Mouse (Mus musculus) kidney, postnatal 0 days (tissue): Measurements from ENCODE around the gene Kif1bp. TPM values are rescaled to one million over a fixed set of nuclear protein-coding genes. Genes with fewer than 3 reads are reported as not detected.

Experiments
- ATAC-seq: fragments of 200-750 bp; cut with Nextera tagmentation; replicated peaks from 2 replicates; pipeline ENCODE4 v1.8.0; 2017; ENCODE audit warnings: low read depth, moderate number of reproducible peaks, moderate TSS enrichment, moderate library complexity; ENCODE audit not compliant: low FRiP score
- DNase-seq: peaks from one replicate; pipeline ENCODE4 v3.0.0-alpha.2; 2016; ENCODE audit warnings: low spot score
- H3K27ac ChIP-seq: fragments of 300-500 bp; sonication (generic); 2 replicates; pipeline ENCODE4 v1.5.1; 2014; ENCODE audit warnings: mild to moderate bottlenecking
- H3K27me3 ChIP-seq: fragments of 300-500 bp; sonication (generic); 2 replicates; pipeline ENCODE4 v1.6.1; 2014; ENCODE audit warnings: low read length, mixed read lengths; ENCODE audit not compliant: insufficient read depth
- H3K36me3 ChIP-seq: fragments of 300-500 bp; sonication (generic); 2 replicates; pipeline ENCODE4 v1.6.1; 2014; ENCODE audit warnings: low read length, mixed read lengths; ENCODE audit not compliant: insufficient read depth
- H3K4me1 ChIP-seq: fragments of 300-500 bp; sonication (generic); replicated peaks from 2 replicates; pipeline ENCODE4 v1.6.1; 2014; ENCODE audit warnings: antibody characterized with exemption, low read length, mixed read lengths; ENCODE audit not compliant: insufficient read depth
- H3K4me2 ChIP-seq: fragments of 300-500 bp; sonication (generic); 2 replicates; pipeline ENCODE4 v1.6.1; 2014; ENCODE audit warnings: mild to moderate bottlenecking, low read length, moderate library complexity, mixed read lengths
- H3K4me3 ChIP-seq: fragments of 300-500 bp; sonication (generic); replicated peaks from 2 replicates; pipeline ENCODE4 v1.5.1; 2014; ENCODE audit warnings: low read depth, low read length
- H3K9ac ChIP-seq: fragments of 300-500 bp; sonication (generic); 2 replicates; pipeline ENCODE4 v1.6.1; 2014; ENCODE audit warnings: low read depth, low read length
- H3K9me3 ChIP-seq: fragments of 300-500 bp; sonication (generic); replicated peaks from 2 replicates; pipeline ENCODE4 v1.6.1; 2016; ENCODE audit warnings: low read length, inconsistent platforms, mixed read lengths
- CTCF ChIP-seq: IDR thresholded peaks from 2 replicates; pipeline ENCODE4 v1.5.1; 2016; ENCODE audit warnings: antibody characterized with exemption, low read depth, mild to moderate bottlenecking, moderate library complexity
- WGBS: fragments of 180-500 bp; shearing (Covaris S2); extraction: QIAGEN DNeasy Blood & Tissue Kit; methylation state at CpG from one replicate; pipeline ENCODE4 v1.1.7; 2014; 5-methylcytosine and 5-hydroxymethylcytosine counted together
- polyA plus RNA-seq: library from polyadenylated mRNA; unstranded; fragments of >200 nt; fragmentation: Nextera tagmentation; extraction: Ambion mirVana; gene quantifications from 2 replicates; pipeline ENCODE4 v1.2.1, GENCODE M21; 2015

The Kif1bp gene
- polyA plus RNA-seq, 1 experiment from 2014 or later = 33.8 TPM

DNA sequence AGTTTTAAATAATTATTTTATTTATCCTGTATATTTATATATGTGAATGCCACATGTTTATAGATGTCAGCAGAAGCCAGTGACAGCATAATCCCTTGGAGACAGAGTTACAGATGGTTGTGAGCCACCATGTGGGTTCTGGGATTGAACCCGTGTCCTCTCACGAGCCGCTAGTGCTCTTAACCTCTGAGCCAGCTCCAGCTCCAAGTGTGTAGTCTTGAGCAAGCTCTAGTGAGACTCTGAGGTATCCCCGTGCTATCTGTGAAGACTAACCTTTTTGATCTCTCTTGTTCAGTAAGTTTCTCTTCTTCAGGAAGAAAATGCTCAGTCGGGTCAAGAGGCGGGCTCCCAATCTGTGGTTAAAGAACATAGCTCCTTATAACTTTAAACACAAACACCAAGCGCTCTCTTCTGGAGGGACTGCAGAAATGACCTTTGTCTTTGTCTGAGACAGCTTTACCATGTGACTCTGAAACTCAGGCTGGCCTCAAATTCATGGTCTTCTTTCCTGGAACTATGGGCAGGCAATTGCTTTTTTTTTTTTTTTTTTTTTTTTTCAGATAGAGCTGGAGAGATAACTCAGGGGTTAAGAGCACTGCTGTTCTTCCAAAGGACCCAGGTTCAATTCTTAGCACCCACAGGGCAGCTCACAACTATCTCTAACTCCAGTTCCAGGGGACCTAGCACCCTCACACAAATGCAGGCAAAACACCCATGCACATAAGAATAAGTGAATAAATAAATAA, 8.0 kb downstream of the Kif1bp start:
- Histone ChIP-seq H3K4me2 (no peak overlapping the region), H3K9me3 (no peaks in the 10 kb centered on the region), H3K27ac (no peak overlapping the region), H3K4me1 (no peaks in the 10 kb centered on the region), H3K36me3 (peaks cover 57% of the 10 kb centered on the region), H3K27me3 (no peaks in the 10 kb centered on the region), H3K9ac (no peak overlapping the region), H3K4me3 (no peak overlapping the region)
- ATAC-seq (no peak), DNase-seq (no peak)
- no peak for TF ChIP-seq CTCF
- 92% methylated on average over 7 of the region's 7 CpGs for WGBS

DNA sequence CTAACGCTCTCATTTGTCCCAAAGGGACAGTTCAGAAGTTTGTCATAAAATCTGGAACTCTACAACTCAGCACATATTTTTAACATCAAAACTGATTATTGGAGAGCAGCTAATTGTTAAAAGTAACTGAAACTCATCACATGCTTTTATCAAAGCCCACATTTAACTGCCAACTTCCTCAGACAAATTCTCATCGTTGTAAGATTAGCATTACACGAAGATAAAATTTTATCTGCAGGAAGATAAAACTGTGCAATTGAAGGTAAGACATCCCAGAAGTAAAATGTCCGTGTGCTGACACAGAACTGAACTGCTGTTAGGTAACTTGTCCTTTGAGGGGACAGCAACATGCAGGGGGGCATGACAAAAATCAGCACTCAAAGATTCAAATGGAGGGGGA, 9.4 kb downstream of the Kif1bp start:
- 90% methylated on average over 4 of the region's 4 CpGs for WGBS
- H3K4me1 ChIP-seq = no peaks in the 10 kb centered on the region
- H3K27me3 ChIP-seq = no peaks in the 10 kb centered on the region
- H3K9me3 ChIP-seq = no peaks in the 10 kb centered on the region
- no peak for TF ChIP-seq CTCF
- ATAC-seq (no peak), DNase-seq (no peak)
- H3K36me3 ChIP-seq = peaks cover 60% of the 10 kb centered on the region
- H3K9ac ChIP-seq = no peak overlapping the region
- H3K27ac ChIP-seq = no peak overlapping the region
- H3K4me2 ChIP-seq = no peak overlapping the region
- no peak overlapping the region for H3K4me3 ChIP-seq

DNA sequence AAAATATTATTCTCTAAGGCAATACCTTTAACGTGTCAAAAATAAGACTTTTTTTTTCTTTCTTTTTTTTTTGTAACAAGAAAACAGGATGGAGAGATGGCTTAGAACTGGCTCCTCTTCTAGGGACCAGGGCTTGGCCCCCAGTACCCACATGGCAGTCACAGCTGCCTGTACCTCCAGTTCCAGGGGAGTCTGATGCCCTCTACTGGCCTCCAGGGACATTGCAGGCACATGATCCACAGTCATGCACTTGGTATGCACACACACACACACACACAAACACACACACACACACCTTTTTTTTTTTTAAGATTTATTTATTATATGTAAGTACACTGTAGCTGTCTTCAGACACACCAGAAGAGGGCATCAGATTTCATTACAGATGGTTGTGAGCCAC, 20.5 kb downstream of the Kif1bp start:
- no peak overlapping the region for H3K4me3 ChIP-seq
- H3K4me2 ChIP-seq = no peak overlapping the region
- peaks cover 37% of the 10 kb centered on the region for H3K36me3 ChIP-seq

DNA sequence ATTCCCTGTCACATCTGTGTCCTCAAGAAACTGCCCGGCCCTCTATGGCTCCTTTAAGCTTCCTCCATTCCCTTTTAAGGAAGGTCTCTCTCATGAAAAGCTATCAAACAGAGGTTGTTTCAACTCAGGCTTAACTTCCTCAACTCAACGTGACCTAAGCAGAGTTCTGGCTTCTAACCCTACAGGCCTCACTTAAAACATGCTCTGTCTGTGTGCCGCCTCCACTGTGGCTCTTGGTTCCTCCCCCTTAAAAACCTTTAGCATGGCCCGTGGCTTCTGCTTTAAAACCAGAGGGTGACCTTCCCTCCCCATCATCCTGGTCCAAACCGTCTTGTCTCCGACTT, 21.7 kb downstream of the Kif1bp start:
- no peak for TF ChIP-seq CTCF
- H3K27me3 ChIP-seq = no peaks in the 10 kb centered on the region
- H3K9me3 ChIP-seq = no peaks in the 10 kb centered on the region
- no peak overlapping the region for H3K27ac ChIP-seq
- no peak overlapping the region for H3K9ac ChIP-seq
- no peak for DNase-seq
- H3K4me2 ChIP-seq = no peak overlapping the region
- no peak overlapping the region for H3K4me3 ChIP-seq
- H3K36me3 ChIP-seq = peaks cover 25% of the 10 kb centered on the region
- no peak for ATAC-seq
- 88% methylated on average over 6 of the region's 6 CpGs for WGBS
- no peaks in the 10 kb centered on the region for H3K4me1 ChIP-seq

More for the DNA sequence above, 20.5 kb downstream of the Kif1bp start:
- no peaks in the 10 kb centered on the region for H3K4me1 ChIP-seq
- no peaks in the 10 kb centered on the region for H3K27me3 ChIP-seq
- WGBS = 89% methylated on average over 1 of the region's 1 CpGs
- ATAC-seq (no peak), DNase-seq (no peak)
- no peaks in the 10 kb centered on the region for H3K9me3 ChIP-seq
- no peak overlapping the region for H3K9ac ChIP-seq
- no peak overlapping the region for H3K27ac ChIP-seq
- peak; percentile 58 for TF ChIP-seq CTCF

DNA sequence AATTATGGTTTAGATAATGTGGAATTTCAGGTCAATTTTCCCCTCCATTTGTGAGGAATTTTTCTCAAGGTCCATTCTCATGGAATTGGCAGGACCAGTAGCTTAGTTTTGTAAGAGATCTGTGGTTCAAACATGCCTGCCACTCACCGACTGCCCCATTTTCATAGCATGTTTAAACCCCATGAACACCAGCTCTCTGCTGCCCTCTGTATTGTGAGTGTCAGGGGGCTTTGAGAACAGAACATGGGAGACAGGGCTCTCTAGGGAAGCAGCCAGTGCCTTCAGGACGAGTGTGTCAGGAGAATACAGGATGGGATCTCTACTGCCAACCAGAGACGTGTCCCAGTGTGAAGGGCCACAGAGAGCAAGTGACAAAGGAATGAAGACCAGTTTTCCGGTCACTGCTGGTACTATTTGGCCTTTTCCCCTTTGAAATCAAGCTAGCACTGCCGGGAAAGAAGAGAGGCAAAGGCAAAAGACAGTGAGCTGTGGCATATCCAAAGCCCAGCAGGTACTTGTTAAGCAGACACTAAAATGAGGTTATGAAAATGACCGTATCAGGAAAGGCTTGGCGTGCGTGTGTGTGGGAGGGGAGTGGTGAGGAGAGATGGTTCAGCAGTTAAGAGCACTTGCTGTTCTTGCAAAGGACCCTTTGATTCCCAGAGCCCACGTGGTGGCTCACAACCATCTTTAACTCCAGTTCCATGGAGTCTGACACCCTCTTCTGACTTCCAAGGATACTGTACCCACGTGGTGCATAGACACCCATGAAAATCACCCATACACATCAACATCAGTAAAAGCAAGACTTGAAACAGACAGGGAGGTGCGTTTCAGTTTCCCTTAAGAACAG, 22.3 kb downstream of the Kif1bp start:
- no peak for DNase-seq
- no peak for ATAC-seq
- Histone ChIP-seq H3K9ac (no peak overlapping the region), H3K27me3 (no peaks in the 10 kb centered on the region), H3K4me2 (no peak overlapping the region), H3K4me3 (no peak overlapping the region), H3K4me1 (no peaks in the 10 kb centered on the region), H3K27ac (no peak overlapping the region), H3K9me3 (no peaks in the 10 kb centered on the region), H3K36me3 (peaks cover 24% of the 10 kb centered on the region)
- peak; percentile 22; the same call in 1 of the 2 replicates for TF ChIP-seq CTCF
- 66% methylated on average over 11 of the region's 11 CpGs for WGBS

DNA sequence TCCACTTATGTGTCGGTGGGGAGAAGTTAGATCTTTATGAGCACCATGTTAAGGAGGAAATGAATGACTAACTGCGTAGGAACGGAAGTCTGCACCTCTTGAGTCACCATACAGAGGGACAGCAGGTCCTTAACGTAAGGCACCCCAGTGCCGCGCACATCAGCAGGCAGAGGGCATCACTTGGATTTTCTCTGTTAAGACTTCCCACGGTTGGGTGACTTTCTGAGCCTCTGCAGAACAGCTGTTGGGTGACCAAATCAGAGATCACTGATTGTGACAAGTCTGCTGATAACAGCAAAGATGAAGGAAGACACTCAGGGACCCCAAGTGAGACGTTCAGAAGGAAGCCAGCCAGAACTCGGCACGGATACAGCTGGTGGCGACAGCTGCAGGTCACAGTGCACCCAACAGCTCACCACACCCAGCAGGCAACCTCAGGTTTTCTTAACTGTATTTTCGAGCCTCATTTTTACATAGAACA, 24.6 kb downstream of the Kif1bp start:
- no peaks in the 10 kb centered on the region for H3K27me3 ChIP-seq
- TF ChIP-seq CTCF = no peak
- no peak overlapping the region for H3K9ac ChIP-seq
- H3K9me3 ChIP-seq = no peaks in the 10 kb centered on the region
- no peaks in the 10 kb centered on the region for H3K4me1 ChIP-seq
- no peak overlapping the region for H3K27ac ChIP-seq
- no peak overlapping the region for H3K4me2 ChIP-seq
- no peak overlapping the region for H3K4me3 ChIP-seq
- no peak for DNase-seq
- WGBS = 64% methylated on average over 12 of the region's 12 CpGs
- peaks cover 2% of the 10 kb centered on the region; the same call in 1 of the 2 replicates for H3K36me3 ChIP-seq
- no peak for ATAC-seq
